In the genomic region with DNA sequence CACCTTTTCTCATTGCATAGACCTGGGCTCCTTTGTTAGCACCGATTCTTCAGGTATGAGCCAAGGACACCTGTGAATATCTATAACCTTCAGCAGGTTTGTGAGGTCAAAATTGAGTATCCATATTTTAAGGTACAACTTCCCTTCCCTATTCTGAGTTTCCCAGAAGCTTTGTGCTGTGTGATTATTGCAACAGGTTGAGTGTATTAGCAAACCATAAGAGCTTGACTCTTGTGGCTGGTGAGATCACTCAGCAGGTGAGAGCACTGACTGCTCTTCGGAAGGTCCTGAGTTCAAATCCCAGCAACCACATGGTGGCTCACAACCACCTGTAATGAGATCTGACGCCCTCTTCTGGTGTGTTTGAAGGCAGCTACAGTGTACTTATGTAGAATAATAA, we compare ENCODE assay signal across 29 mouse cellular contexts. TPM values are rescaled to one million over a fixed set of nuclear protein-coding genes. Genes with fewer than 3 reads are reported as not detected.
DNase-seq lines count a peak whose midpoint lies in the region; ATAC-seq lines count a peak whose summit lies in the region.
"Had no signal": no experiment of that assay in that cellular context is flagged by ENCODE, and none has a peak within 500 bp of the region (broad histone marks: within the 10 kb centered on the region; RNA-seq: fewer than 3 reads in every experiment).

No protein-coding gene starts in this region.

- H3K9me3 ChIP-seq in erythroblast, embryonic 14.5 days (ENCODE audit: control insufficient read depth, low read length): no peaks in the 10 kb centered on the region
- H3K9me3 ChIP-seq in liver, embryonic 11.5 days (ENCODE audit: control insufficient read depth, low read length): no peaks in the 10 kb centered on the region
- no peaks in the 10 kb centered on the region for H3K9me3 ChIP-seq in liver, embryonic 15.5 days (replicated peaks)
- H3K9me3 ChIP-seq: forebrain, embryonic 13.5 days; heart, embryonic 13.5 days; limb, embryonic 13.5 days; megakaryocyte, embryonic 14.5 days; midbrain, embryonic 13.5 days; neural tube, embryonic 13.5 days had no signal

- H3K4me2 ChIP-seq in liver, embryonic 11.5 days: peak overlapping the region; percentile 14; the same call in 1 of the 2 replicates
- peak overlapping the region; percentile 42 for H3K4me2 ChIP-seq in liver, embryonic 15.5 days
- H3K4me2 ChIP-seq: forebrain, embryonic 13.5 days; heart, embryonic 13.5 days; hindbrain, embryonic 14.5 days; limb, embryonic 13.5 days; lung, embryonic 14.5 days; midbrain, embryonic 13.5 days; neural tube, embryonic 13.5 days had no signal

- peaks cover 77% of the 10 kb centered on the region for H3K4me1 ChIP-seq in erythroblast, embryonic 14.5 days (ENCODE audit: control insufficient read depth)
- peaks cover 44% of the 10 kb centered on the region for H3K4me1 ChIP-seq in liver, embryonic 11.5 days (replicated peaks; ENCODE audit: control insufficient read depth, insufficient read depth, low read length)
- peaks cover 69% of the 10 kb centered on the region for H3K4me1 ChIP-seq in liver, embryonic 15.5 days (replicated peaks)

- H3K9ac ChIP-seq in liver, embryonic 11.5 days (ENCODE audit: low read depth, low read length): no peak overlapping the region
- 0 out of 2 replicates have a peak overlapping the region, but pooled peaks have one; percentile 0 for H3K9ac ChIP-seq in liver, embryonic 15.5 days
- H3K9ac ChIP-seq: forebrain, embryonic 13.5 days; heart, embryonic 13.5 days; hindbrain, embryonic 14.5 days; limb, embryonic 13.5 days; lung, embryonic 14.5 days; midbrain, embryonic 13.5 days; neural tube, embryonic 13.5 days had no signal

- peaks cover 81% of the 10 kb centered on the region for H3K36me3 ChIP-seq in erythroblast, embryonic 14.5 days (ENCODE audit: control insufficient read depth)
- no peaks in the 10 kb centered on the region for H3K36me3 ChIP-seq in liver, embryonic 11.5 days (ENCODE audit: control insufficient read depth, insufficient read depth, low read length)
- peaks cover 11% of the 10 kb centered on the region for H3K36me3 ChIP-seq in liver, embryonic 15.5 days (replicated peaks)
- H3K36me3 ChIP-seq: heart, embryonic 13.5 days; limb, embryonic 13.5 days; midbrain, embryonic 13.5 days; neural tube, embryonic 13.5 days had no signal

- 84% methylated on average over 3 of the region's 3 CpGs for WGBS in liver, embryonic 11.5 days
- WGBS in liver, embryonic 15.5 days (ENCODE audit: insufficient replicate concordance): 58% methylated on average over 3 of the region's 3 CpGs

- no peaks in the 10 kb centered on the region for H3K27me3 ChIP-seq in erythroblast, embryonic 14.5 days (ENCODE audit: control insufficient read depth)
- no peaks in the 10 kb centered on the region for H3K27me3 ChIP-seq in liver, embryonic 11.5 days (replicated peaks; ENCODE audit: control insufficient read depth, insufficient read depth, low read length)
- H3K27me3 ChIP-seq in liver, embryonic 15.5 days: no peaks in the 10 kb centered on the region
- H3K27me3 ChIP-seq: CH12.LX; forebrain, embryonic 13.5 days; heart, embryonic 13.5 days; limb, embryonic 13.5 days; megakaryocyte, embryonic 14.5 days; midbrain, embryonic 13.5 days; neural tube, embryonic 13.5 days had no signal

- ATAC-seq in erythroblast, adult 5-6 weeks (replicated peaks; ENCODE audit: low FRiP score, poor library complexity, severe bottlenecking): no peak
- no peak for ATAC-seq in liver, embryonic 11.5 days (replicated peaks; ENCODE audit: low FRiP score)
- no peak for ATAC-seq in liver, embryonic 15.5 days (ENCODE audit: insufficient read depth)
- ATAC-seq in neutrophil, adult 5-6 weeks (ENCODE audit: extremely low read depth, insufficient number of reproducible peaks, low FRiP score, poor library complexity, severe bottlenecking): peak; percentile 67
- ATAC-seq: forebrain, embryonic 13.5 days; inflammation-experienced regulatory T-cells, adult 6 months; midbrain, embryonic 13.5 days had no signal

- peak overlapping the region; percentile 24 for H3K4me3 ChIP-seq in erythroblast, embryonic 14.5 days (replicated peaks)
- H3K4me3 ChIP-seq in liver, embryonic 11.5 days (ENCODE audit: low read depth, low read length): no peak overlapping the region
- peak overlapping the region; percentile 0; the same call in 1 of the 2 replicates for H3K4me3 ChIP-seq in liver, embryonic 15.5 days (replicated peaks)
- H3K4me3 ChIP-seq: forebrain, embryonic 13.5 days; heart, embryonic 13.5 days; left cerebral cortex, adult 2 months; limb, embryonic 13.5 days; megakaryocyte, embryonic 14.5 days; midbrain, embryonic 13.5 days; neural tube, embryonic 13.5 days had no signal

- no peak overlapping the region for H3K27ac ChIP-seq in liver, embryonic 11.5 days (ENCODE audit: low read depth, low read length)
- H3K27ac ChIP-seq in liver, embryonic 15.5 days (replicated peaks): peak overlapping the region; percentile 53
- H3K27ac ChIP-seq: forebrain, embryonic 13.5 days; heart, embryonic 13.5 days; hindbrain, embryonic 14.5 days; left cerebral cortex, adult 2 months; limb, embryonic 13.5 days; midbrain, embryonic 13.5 days; neural tube, embryonic 13.5 days had no signal

- DNase-seq in liver, embryonic 11.5 days (ENCODE audit: low spot score): no peak
- no peak for DNase-seq in liver
- no peak for DNase-seq in right cerebral cortex, postnatal 25 days
- DNase-seq in right cerebral cortex, postnatal 10 days (ENCODE audit: low spot score in 2 of 2): no peak
- DNase-seq: adrenal gland, adult 8-10 months; cerebellum, adult 2 months; cerebellum, postnatal 14 days; gastrocnemius, postnatal 36 days; heart, postnatal 10 days; kidney, adult 8-10 months; kidney, postnatal 10 days; lung, embryonic 14.5 days; retina, postnatal 1 day; thymus, adult 2 months; thymus, postnatal 4 days had no signal

RNA-seq across cellular contexts. Expression of gene Picalm, which starts 6.7 kb away (rescaled TPM):
- 29.3 and 37.6 TPM in 2 replicates for polyA plus RNA-seq in erythroblast, embryonic 14.5 days (2012)
- 800 and 869 TPM in 2 replicates for total RNA-seq in erythroblast, adult 5-6 weeks (2015; ENCODE audit: low replicate concordance)
- 1,037 and 1,102 TPM in 2 replicates for total RNA-seq in erythroblast, adult 5-6 weeks (2017; ENCODE audit: low replicate concordance)
- polyA plus RNA-seq in liver, embryonic 11.5 days (2014; fragmentation: Nextera tagmentation; extraction: Ambion mirVana): 62.6 and 65.9 TPM in 2 replicates
- polyA plus RNA-seq in liver, embryonic 15.5 days (2015; fragmentation: Nextera tagmentation; extraction: Ambion mirVana): 44.8 and 45.1 TPM in 2 replicates
- total RNA-seq in neutrophil, adult 5-6 weeks (2017): 1,031 and 1,093 TPM in 2 replicates
